Mouse (Mus musculus) kidney, embryonic 16.5 days (tissue): ENCODE measurements around the gene Acsf2. TPM values are rescaled to one million over a fixed set of nuclear protein-coding genes. Genes with fewer than 3 reads are reported as not detected.
A peak's percentile ranks its signal among the peaks of the same experiment; 100 is the strongest.
"Not testable (repeated sequence)": the region's sequence is repeated elsewhere in the genome, so short reads cannot be mapped to it uniquely, and the experiment has no call there.

ENCODE experiments used
- ATAC-seq: fragments of 200-750 bp; cut with Nextera tagmentation; 2 replicates; pipeline ENCODE4 v1.8.0; 2017; ENCODE audit warnings: moderate TSS enrichment; ENCODE audit not compliant: low FRiP score, low TSS enrichment
- H3K27ac ChIP-seq: fragments of 300-500 bp; sonication (generic); 2 replicates; pipeline ENCODE4 v1.5.1; 2014; ENCODE audit warnings: low read length
- H3K27me3 ChIP-seq: fragments of 300-500 bp; sonication (generic); 2 replicates; pipeline ENCODE4 v1.6.1; 2014; ENCODE audit warnings: low read length, control low read depth, mixed read lengths; ENCODE audit not compliant: insufficient read depth
- H3K36me3 ChIP-seq: fragments of 300-500 bp; sonication (generic); 2 replicates; pipeline ENCODE4 v1.6.1; 2014; ENCODE audit warnings: low read length, control low read depth, mixed read lengths; ENCODE audit not compliant: insufficient read depth
- H3K4me1 ChIP-seq: fragments of 300-500 bp; sonication (generic); 2 replicates; pipeline ENCODE4 v1.6.1; 2014; ENCODE audit warnings: low read length, control low read depth, mixed read lengths; ENCODE audit not compliant: insufficient read depth
- H3K4me2 ChIP-seq: fragments of 300-500 bp; sonication (generic); replicated peaks from 2 replicates; pipeline ENCODE4 v1.6.1; 2014; ENCODE audit warnings: low read depth, low read length
- H3K4me3 ChIP-seq: fragments of 300-500 bp; sonication (generic); 2 replicates; pipeline ENCODE4 v1.5.1; 2014; ENCODE audit warnings: mild to moderate bottlenecking, low read length
- H3K9ac ChIP-seq: fragments of 300-500 bp; sonication (generic); replicated peaks from 2 replicates; pipeline ENCODE4 v1.6.1; 2014; ENCODE audit warnings: low read length
- H3K9me3 ChIP-seq: fragments of 300-500 bp; sonication (generic); 2 replicates; pipeline ENCODE4 v1.6.1; 2016; ENCODE audit warnings: low read length, control low read depth
- WGBS: fragments of 180-500 bp; shearing (Covaris S2); extraction: QIAGEN DNeasy Blood & Tissue Kit; methylation state at CpG from one replicate; pipeline ENCODE4 v1.1.7; 2014; 5-methylcytosine and 5-hydroxymethylcytosine counted together
- polyA plus RNA-seq: library from polyadenylated mRNA; unstranded; fragments of >200 nt; fragmentation: Nextera tagmentation; extraction: Ambion mirVana; gene quantifications from 2 replicates; pipeline ENCODE4 v1.2.1, GENCODE M21; 2015

The Acsf2 gene
- 7.9 and 9.1 TPM in 2 replicates for polyA plus RNA-seq

DNA sequence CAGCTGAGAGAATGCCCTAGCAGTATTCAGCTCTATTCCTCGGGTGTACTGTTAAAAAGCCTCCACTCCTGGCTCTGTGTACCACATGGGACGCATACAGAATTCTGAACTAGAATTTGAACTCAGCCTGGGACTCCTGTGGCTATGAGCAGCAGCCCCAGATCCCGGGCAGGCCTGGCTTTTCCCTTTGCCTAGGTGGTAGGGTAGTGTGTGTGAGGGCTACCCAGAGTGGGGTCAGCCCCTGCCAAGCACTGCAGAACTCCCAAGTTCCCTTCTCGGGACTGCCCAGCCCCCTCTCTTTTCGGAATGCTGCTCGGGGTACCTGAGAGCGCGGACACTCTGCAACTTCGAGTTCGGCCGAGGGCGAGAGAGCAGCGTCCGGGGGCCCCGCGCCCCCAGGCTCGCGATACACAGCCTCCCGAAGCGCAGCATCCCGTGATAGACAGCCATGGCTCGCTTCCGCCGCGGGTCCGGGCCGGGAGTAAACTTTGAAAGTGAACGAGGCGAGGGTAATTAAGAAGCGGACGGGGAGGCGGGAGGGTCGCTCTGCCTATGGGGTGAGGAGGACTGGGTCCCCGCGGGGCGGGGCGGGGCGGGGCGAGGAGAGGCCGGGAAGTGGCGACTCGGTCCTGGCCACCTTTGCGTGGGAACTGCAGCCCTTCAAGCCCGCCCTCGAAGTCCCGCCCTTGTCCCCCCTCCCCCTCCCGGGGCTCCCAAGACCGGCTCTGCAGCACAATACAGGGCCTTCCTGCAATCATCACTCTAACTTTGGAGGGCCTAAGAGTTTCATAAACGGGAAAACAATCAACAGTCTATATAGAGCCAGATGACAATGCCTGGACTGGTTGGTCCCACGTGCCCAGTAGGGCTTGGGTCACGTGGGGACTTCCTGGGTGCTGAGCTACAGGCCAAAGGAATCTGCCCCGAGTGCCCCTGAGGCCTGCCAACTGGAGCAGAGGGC, at the start of gene Acsf2:
TSS of gene Acsf2 (minus strand) at position 551 of the 961 bp plus-strand sequence.
- Histone ChIP-seq H3K4me3 (peak within 1 kb of the TSS; percentile 62), H3K4me2 (peak within 1 kb of the TSS; percentile 71), H3K36me3 (no peaks in the 10 kb centered on the region), H3K9ac (peak within 1 kb of the TSS; percentile 76), H3K9me3 (no peaks in the 10 kb centered on the region), H3K4me1 (peaks cover 22% of the 10 kb centered on the region), H3K27ac (peak within 1 kb of the TSS; percentile 52), H3K27me3 (no peaks in the 10 kb centered on the region)
- peak; percentile 95 for ATAC-seq
- under 1% methylated on average over 38 of the region's 52 CpGs for WGBS

DNA sequence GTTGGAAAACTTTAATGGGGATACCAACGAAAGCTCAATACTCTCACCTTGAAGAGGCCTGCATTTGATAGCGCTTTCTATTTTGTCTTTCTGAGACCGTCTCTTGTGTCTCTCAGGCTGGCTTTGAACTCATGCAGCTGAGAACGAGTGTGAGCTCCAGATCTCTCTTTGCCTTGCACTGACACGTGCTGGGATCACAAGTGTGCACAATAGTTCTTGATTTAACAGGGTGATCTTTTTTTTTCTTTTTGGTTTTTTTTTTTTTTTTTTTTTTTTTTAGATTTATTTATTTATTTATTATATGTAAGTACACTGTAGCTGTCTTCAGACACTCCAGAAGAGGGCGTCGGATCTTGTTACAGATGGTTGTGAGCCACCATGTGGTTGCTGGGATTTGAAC, 49.6 kb upstream of the Acsf2 start:
- not testable (repeated sequence) for H3K4me3 ChIP-seq, ATAC-seq, H3K27ac ChIP-seq, H3K9ac ChIP-seq, H3K4me2 ChIP-seq, H3K27me3 ChIP-seq, H3K9me3 ChIP-seq
- Histone ChIP-seq H3K36me3 (peaks cover 22% of the 10 kb centered on the region), H3K4me1 (peaks cover 12% of the 10 kb centered on the region)
- WGBS, result 97% methylated on average over 5 of the region's 7 CpGs

DNA sequence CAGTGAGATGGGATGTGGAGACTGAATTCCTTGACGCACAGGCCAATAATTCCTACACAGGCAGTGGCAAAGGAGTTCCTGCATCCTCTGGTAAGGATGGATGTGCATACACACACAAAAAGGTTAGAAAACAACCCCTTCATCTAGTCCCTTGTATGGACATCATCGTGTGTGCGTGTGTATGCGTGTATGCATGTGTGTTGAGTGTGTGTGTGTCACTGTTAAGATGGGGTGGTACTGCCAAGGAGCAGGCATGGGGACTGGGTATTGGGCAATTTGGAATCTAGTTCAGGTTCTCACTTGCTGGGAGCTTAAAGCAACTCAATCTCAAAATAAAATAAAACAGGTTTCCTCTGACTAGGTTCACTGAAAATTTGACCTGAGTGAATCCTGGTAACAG, 44.8 kb upstream of the Acsf2 start:
- no peak overlapping the region for H3K4me2 ChIP-seq
- no peaks in the 10 kb centered on the region for H3K9me3 ChIP-seq
- 88% methylated on average over 4 of the region's 4 CpGs for WGBS
- H3K9ac ChIP-seq, result no peak overlapping the region
- H3K27me3 ChIP-seq, result no peaks in the 10 kb centered on the region
- no peak overlapping the region for H3K27ac ChIP-seq
- H3K4me1 ChIP-seq, result no peaks in the 10 kb centered on the region
- peaks cover 59% of the 10 kb centered on the region for H3K36me3 ChIP-seq
- ATAC-seq, result no peak
- no peak overlapping the region for H3K4me3 ChIP-seq

DNA sequence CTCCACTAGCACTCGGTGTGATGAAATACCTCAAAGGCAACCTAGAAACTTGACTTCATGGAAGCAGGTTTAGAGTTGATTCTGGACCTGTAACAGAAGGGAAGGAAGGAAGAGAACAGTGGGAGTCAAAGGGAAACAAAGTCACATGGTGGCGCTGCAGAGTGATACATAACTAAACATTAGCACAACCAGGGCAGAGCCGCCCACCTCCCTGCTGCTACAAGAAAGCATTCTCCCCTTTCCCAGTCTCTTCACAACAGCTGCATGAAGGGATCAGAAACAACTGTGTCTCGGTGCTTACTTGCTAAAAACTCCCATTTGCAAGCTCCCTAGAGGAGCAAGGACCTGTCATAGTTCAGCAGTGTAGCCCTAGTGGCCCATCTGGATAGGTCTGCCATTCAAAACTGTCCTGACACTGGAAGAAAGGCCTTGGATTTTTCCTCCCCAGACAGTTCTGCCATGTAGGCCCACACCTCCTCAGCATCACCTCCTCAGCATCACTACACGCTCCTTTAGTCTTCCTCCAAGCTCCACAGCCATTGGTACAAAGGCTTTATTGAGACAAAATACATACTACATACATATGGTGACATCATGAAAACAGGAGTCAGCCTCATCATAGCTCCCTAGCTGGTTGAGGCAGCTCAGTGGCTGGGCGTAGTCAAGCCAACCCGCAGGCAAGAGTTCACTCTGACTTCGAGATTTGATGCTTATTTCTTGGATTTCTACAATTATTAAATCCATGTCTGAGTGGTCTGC, 43.0 kb upstream of the Acsf2 start:
- H3K9ac ChIP-seq, result no peak overlapping the region
- H3K4me3 ChIP-seq, result no peak overlapping the region
- no peaks in the 10 kb centered on the region for H3K9me3 ChIP-seq
- H3K4me2 ChIP-seq, result no peak overlapping the region
- H3K4me1 ChIP-seq, result no peaks in the 10 kb centered on the region
- H3K27ac ChIP-seq, result no peak overlapping the region
- ATAC-seq, result no peak
- peaks cover 74% of the 10 kb centered on the region for H3K36me3 ChIP-seq
- no peaks in the 10 kb centered on the region for H3K27me3 ChIP-seq
- 89% methylated on average over 8 of the region's 8 CpGs for WGBS

DNA sequence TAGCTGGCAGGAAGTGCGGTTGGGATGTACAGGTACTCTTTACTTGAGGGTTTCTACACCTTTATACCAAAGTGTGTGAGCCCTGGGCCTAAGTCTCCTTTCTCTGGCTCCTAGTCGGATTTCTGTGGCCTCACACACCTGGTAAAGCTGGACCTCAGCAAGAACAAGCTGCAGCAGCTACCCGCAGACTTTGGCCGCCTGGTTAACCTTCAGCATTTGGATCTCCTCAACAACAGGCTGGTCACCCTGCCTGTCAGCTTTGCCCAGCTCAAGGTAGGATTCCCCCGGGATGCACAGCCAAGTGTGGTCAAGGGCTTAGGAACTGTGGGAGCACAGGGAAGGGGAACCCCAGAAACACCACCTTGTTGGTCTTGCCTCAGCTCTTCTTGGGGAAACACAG, 32.8 kb upstream of the Acsf2 start:
- no peak overlapping the region for H3K9ac ChIP-seq
- peaks cover 13% of the 10 kb centered on the region for H3K4me1 ChIP-seq
- ATAC-seq, result no peak
- H3K4me3 ChIP-seq, result no peak overlapping the region
- no peaks in the 10 kb centered on the region for H3K9me3 ChIP-seq
- peaks cover 64% of the 10 kb centered on the region for H3K36me3 ChIP-seq
- H3K27me3 ChIP-seq, result no peaks in the 10 kb centered on the region
- H3K4me2 ChIP-seq, result no peak overlapping the region
- WGBS, result 90% methylated on average over 5 of the region's 5 CpGs
- no peak overlapping the region for H3K27ac ChIP-seq

DNA sequence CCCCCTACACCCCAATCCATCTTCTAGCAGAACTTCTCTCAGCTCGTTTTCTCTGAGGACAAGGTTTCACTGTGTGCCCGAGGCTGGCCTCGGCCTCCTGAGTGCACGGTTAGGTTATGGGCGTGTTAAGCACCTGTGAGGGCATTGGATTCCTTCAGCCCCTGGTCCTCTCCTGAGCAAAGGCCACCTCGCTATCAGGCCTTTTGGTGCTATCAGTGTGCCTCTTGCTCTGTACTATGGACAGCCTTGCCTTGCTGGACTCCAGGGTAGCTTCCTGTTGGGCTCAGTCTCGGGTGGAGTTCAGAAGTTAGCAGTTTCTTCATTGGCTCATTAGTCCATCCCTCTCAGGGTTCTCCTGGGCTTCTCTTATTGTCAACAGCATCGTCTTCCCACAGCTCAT, 31.3 kb upstream of the Acsf2 start:
- WGBS, result 84% methylated on average over 8 of the region's 8 CpGs
- H3K36me3 ChIP-seq, result peaks cover 50% of the 10 kb centered on the region
- peaks cover 13% of the 10 kb centered on the region for H3K4me1 ChIP-seq
- no peak overlapping the region for H3K27ac ChIP-seq
- no peak overlapping the region for H3K4me2 ChIP-seq
- no peaks in the 10 kb centered on the region for H3K9me3 ChIP-seq
- ATAC-seq, result no peak
- H3K27me3 ChIP-seq, result no peaks in the 10 kb centered on the region
- H3K4me3 ChIP-seq, result no peak overlapping the region
- H3K9ac ChIP-seq, result no peak overlapping the region

DNA sequence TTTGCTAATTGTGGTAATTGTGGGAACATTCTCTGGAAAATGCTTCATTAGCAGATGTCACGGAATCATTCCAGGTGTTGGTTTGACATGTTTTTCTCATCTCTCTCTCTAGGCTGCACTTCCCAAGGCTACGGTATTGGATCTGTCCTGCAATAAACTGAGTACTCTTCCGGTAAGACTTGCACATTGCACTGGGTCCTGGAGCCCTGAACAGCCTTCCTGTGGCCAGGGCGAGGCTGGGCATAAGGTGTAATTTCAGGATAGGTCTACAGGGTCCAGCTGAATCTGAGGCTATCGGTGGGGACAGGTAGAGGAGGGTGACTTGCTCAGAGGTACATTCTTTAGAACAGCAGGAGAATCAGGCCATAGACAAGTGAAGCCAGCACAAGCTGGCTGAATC, 30.3 kb upstream of the Acsf2 start:
- Histone ChIP-seq H3K27ac (no peak overlapping the region), H3K9me3 (no peaks in the 10 kb centered on the region), H3K9ac (no peak overlapping the region), H3K4me3 (no peak overlapping the region), H3K36me3 (peaks cover 39% of the 10 kb centered on the region), H3K27me3 (no peaks in the 10 kb centered on the region), H3K4me1 (peaks cover 13% of the 10 kb centered on the region), H3K4me2 (no peak overlapping the region)
- 94% methylated on average over 5 of the region's 5 CpGs for whole genome bisulfite sequencing
- ATAC-seq, result no peak

DNA sequence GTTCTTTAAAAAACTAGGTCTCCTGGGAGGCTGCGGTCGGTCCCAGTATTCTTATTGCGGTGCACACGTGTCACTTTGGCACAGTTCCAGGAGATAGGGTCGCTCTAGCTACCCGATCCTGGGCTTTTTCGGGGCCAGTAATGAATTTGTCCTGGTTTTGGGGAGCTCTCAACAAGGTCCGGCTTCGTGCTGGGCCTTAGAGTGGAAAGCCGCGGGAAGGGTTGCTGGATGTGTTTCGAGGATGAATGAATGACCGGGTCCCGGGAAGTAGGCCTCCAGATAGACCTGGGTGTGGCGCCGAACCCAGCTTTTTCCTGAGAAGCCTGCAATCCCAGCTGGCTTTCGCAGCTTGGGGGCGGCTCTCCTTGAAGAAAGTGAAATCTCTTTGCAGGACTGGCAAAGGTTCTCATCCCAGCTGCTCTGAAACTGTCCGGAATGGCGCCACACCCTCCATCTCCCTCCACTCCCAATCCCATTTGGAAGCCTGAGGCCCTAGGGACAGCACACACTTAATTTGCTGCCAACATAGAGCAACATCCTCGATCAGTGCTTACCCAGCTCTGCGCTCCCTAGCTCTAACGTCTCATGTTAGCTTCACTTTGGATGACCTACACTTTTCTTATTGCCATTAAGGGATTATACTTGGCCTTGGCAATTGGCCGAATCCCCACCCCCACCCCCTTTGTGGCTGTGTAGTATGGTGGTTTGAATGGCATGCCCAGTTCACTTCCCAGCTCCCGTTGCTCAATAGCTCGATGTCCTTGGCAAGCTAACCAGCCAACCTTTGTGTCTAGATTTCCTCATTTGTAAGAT, 28.7 kb upstream of the Acsf2 start:
- Histone ChIP-seq H3K4me1 (peaks cover 13% of the 10 kb centered on the region), H3K27ac (peak overlapping the region; percentile 55; the same call in 1 of the 2 replicates), H3K4me3 (peak overlapping the region; percentile 100), H3K4me2 (peak overlapping the region; percentile 85), H3K9me3 (no peaks in the 10 kb centered on the region), H3K9ac (peak overlapping the region; percentile 92), H3K36me3 (peaks cover 24% of the 10 kb centered on the region), H3K27me3 (no peaks in the 10 kb centered on the region)
- 11% methylated on average over 26 of the region's 26 CpGs for WGBS
- peak; percentile 46; the same call in 1 of the 2 replicates for ATAC-seq

DNA sequence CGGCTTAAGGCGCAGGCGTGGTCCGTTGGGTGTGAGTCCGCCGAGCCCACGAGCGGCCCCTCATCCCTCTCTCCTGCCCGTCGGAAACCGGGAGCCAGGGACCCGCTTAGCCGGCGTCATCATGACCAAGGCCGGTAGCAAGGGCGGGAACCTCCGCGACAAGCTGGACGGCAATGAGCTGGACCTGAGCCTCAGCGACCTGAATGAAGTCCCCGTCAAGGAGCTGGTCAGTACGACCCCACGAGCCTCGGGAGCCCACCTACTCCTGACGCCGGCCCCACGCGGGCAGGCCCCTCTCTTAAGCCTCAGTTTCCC, 28.2 kb upstream of the Acsf2 start:
- Histone ChIP-seq H3K4me3 (peak overlapping the region; percentile 100), H3K27ac (peak overlapping the region; percentile 55; the same call in 1 of the 2 replicates), H3K36me3 (peaks cover 19% of the 10 kb centered on the region), H3K9me3 (no peaks in the 10 kb centered on the region), H3K4me2 (peak overlapping the region; percentile 85), H3K4me1 (peaks cover 13% of the 10 kb centered on the region), H3K9ac (peak overlapping the region; percentile 92), H3K27me3 (no peaks in the 10 kb centered on the region)
- 0% methylated on average over 28 of the region's 28 CpGs for WGBS
- ATAC-seq, result peak; percentile 78
